Mouse (Mus musculus) testis, adult 2 months (tissue): ENCODE results near the gene Btbd9. TPM values are rescaled to one million over a fixed set of nuclear protein-coding genes. Genes with fewer than 3 reads are reported as not detected.

Experiments
- H3K27ac ChIP-seq: fragments of 200-500 bp; 2 replicates; pipeline ENCODE4 v1.5.1; 2012; ENCODE audit warnings: low read depth, low read length; ENCODE audit not compliant: control insufficient read depth, insufficient read depth
- H3K27me3 ChIP-seq: fragments of 200-500 bp; 2 replicates; pipeline ENCODE4 v1.6.1; 2012; ENCODE audit warnings: mild to moderate bottlenecking, low read length, moderate library complexity; ENCODE audit not compliant: control insufficient read depth, insufficient read depth
- H3K36me3 ChIP-seq: fragments of 200-500 bp; 2 replicates; pipeline ENCODE4 v1.6.1; 2012; ENCODE audit warnings: mild to moderate bottlenecking, low read length; ENCODE audit not compliant: control insufficient read depth, insufficient read depth
- H3K4me1 ChIP-seq: fragments of 200-500 bp; 2 replicates; pipeline ENCODE4 v1.6.1; 2012; ENCODE audit warnings: low read length; ENCODE audit not compliant: control insufficient read depth, insufficient read depth
- H3K4me3 ChIP-seq: fragments of 200-500 bp; 2 replicates; pipeline ENCODE4 v1.5.1; 2012; ENCODE audit warnings: low read depth, mild to moderate bottlenecking, low read length, moderate library complexity, mixed read lengths; ENCODE audit not compliant: control insufficient read depth
- CTCF ChIP-seq: fragments of 200-500 bp; IDR thresholded peaks from 2 replicates; pipeline ENCODE4 v1.5.1; 2012; ENCODE audit warnings: low read depth, mild to moderate bottlenecking, inconsistent platforms, low read length, moderate library complexity; ENCODE audit not compliant: control insufficient read depth, insufficient read depth, insufficient replicate concordance
- POLR2A ChIP-seq: fragments of 200-500 bp; IDR thresholded peaks from 2 replicates; pipeline ENCODE4 v1.6.1; 2012; ENCODE audit warnings: low read depth, mild to moderate bottlenecking, inconsistent platforms, low read length, moderate library complexity; ENCODE audit not compliant: control insufficient read depth
- polyA plus RNA-seq: library from polyadenylated mRNA; depleted of rRNA; stranded (reverse); fragments of >200 nt; gene quantifications from 2 replicates; pipeline ENCODE4 v1.2.3, GENCODE M21; 2012

The Btbd9 gene
- polyA plus RNA-seq, 1 experiment, result 87.1 TPM

DNA sequence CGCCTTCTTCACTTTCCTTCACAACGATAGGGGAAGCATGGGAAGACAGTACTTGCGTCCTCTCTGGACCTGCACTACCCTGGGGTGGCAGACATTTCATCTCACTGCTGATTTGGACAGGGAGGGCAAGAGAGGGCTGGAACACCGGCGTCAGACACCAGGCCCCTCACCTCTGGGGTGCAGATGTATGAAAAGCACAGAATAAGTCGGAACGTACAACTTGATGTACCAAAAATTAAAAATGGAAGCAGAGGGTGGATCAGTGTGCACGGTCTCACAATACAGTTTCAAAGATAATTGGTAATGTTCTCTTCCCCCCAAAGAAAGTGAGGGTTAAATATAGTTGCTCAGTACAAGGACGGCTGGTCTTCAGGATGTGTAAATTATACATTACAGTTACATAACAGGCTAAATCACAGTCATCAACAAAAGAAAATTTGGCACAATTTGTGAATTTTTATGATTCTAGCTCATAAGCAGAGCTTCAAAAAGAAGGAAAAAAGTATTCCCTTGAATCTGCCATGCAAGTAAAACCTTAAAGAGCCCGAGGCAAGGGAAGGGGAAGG is 106.7 kb downstream of the Btbd9 start:
- Histone ChIP-seq H3K36me3 (no peaks in the 10 kb centered on the region; the same call in 1 of the 2 replicates), H3K27me3 (no peaks in the 10 kb centered on the region), H3K27ac (no peak overlapping the region), H3K4me1 (peaks cover 2% of the 10 kb centered on the region; the same call in 1 of the 2 replicates), H3K4me3 (no peak overlapping the region)
- TF ChIP-seq POLR2A (no peak), CTCF (no peak)

DNA sequence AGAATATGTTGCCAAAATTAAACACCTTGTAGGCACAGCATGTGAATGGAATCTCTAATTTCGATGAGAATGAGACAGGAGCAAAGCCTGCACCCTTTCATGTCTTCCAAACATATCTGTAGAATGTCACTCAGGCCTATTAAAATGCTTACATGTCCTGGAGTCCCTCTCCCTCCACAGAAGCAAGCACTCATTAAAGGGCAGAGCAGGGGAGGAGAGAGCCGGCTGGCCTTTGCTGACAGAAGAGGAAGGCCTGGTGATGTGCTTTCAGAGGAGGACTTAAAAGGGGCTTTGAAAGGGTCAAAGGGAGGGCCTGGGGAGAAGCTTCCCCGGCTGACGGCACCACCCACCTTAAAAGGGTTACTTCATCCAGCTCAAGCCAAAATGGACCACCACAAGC is 107.9 kb downstream of the Btbd9 start:
- Histone ChIP-seq H3K27me3 (no peaks in the 10 kb centered on the region), H3K4me3 (no peak overlapping the region), H3K36me3 (no peaks in the 10 kb centered on the region; the same call in 1 of the 2 replicates), H3K27ac (no peak overlapping the region), H3K4me1 (peaks cover 2% of the 10 kb centered on the region; the same call in 1 of the 2 replicates)
- TF ChIP-seq POLR2A, result no peak
- TF ChIP-seq CTCF, result no peak

DNA sequence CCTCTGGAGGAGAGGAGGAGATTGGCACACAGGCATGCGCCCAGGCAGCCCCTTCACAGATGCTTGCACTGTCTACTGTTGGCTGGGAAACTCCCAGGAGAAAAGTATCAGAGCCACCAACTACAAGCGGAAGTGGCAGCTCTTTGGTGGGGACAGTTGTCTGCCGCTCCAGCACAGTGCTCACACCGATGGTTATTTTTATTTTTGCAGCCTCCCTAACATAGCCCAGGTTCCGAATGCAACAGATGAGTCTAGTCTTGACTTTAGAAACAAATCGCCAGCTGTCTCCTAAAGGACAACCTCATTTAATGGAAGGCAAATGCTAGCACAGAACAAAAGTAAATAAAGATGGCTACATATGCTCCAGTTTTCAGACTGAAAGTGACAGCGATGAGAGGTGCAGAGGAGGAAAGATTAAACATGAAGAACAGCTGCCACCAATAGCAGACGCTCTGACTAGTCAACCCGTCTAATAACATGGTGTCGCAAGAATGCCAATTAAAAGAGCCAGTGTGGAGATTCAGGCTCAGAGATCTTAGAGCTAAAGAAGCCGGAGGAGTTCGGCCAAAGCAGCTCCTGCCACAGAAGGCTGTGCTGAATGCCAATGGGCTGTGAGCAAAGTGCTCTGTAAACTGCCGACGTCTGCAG is 108.6 kb downstream of the Btbd9 start:
- no peak overlapping the region for H3K27ac ChIP-seq
- H3K36me3 ChIP-seq, result no peaks in the 10 kb centered on the region; the same call in 1 of the 2 replicates
- no peak for TF ChIP-seq POLR2A
- no peak for TF ChIP-seq CTCF
- peaks cover 2% of the 10 kb centered on the region; the same call in 1 of the 2 replicates for H3K4me1 ChIP-seq
- H3K27me3 ChIP-seq, result no peaks in the 10 kb centered on the region
- H3K4me3 ChIP-seq, result no peak overlapping the region

DNA sequence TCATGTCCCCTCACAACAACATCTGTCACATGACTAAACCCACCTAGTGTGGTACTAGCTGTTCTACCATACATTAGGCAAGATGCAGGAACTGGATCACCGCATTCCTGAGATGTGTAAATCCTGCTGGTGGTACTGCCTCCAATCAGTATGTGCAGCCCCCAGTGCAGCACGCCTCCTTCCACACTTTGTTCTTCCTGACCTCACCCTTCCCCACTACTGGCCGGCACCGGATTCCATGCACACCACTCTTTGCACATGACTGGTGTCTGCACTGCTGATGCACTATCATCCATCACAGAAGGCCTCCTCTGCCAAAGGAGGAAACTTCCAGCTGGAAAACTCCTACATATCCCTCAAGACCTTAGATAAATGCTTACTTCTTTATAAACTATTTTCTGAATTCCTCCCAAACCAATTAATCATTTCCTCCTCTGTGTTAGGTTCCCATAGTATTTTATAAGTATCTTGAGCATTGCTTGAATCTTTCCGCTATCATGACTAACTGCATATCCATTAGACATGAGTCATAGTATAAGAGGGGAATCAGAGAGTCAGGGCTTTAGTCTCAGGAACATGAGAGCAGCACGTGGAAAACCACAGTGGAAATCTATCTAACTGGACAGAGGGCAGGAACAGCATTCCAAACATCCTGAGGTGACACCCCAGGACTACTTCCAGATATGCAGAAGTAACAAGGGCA is 111.1 kb downstream of the Btbd9 start:
- no peak overlapping the region for H3K4me3 ChIP-seq
- H3K4me1 ChIP-seq, result peaks cover 2% of the 10 kb centered on the region; the same call in 1 of the 2 replicates
- no peaks in the 10 kb centered on the region for H3K27me3 ChIP-seq
- no peak for TF ChIP-seq POLR2A
- TF ChIP-seq CTCF, result no peak
- no peak overlapping the region for H3K27ac ChIP-seq
- H3K36me3 ChIP-seq, result no peaks in the 10 kb centered on the region

DNA sequence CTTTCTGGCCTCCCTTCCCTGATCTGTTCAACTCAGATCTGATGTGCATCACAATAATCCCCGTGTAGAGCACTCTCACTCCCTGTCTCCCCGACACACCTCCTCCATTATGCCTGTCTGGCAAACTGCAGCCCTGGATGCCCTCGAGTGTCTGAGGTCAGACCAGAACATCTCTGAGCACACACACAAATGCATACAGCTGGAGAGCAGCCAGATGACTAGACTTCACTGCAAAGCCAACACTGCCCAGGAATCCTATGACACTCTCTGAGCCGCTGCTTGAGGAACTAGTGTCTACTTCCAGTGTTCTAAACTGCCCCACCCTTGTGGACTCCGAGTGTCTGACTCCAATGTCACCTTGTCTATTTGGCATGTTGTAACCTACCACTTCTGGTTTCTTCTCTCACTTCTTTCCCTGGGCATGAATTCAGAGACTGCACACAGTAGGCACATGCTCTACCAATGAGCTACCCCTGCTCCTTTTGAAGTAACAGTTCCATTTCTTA is 112.0 kb downstream of the Btbd9 start:
- H3K4me1 ChIP-seq, result peaks cover 2% of the 10 kb centered on the region; the same call in 1 of the 2 replicates
- H3K36me3 ChIP-seq, result no peaks in the 10 kb centered on the region
- no peak overlapping the region for H3K27ac ChIP-seq
- no peak overlapping the region for H3K4me3 ChIP-seq
- no peak for TF ChIP-seq POLR2A
- TF ChIP-seq CTCF, result no peak
- H3K27me3 ChIP-seq, result no peaks in the 10 kb centered on the region

DNA sequence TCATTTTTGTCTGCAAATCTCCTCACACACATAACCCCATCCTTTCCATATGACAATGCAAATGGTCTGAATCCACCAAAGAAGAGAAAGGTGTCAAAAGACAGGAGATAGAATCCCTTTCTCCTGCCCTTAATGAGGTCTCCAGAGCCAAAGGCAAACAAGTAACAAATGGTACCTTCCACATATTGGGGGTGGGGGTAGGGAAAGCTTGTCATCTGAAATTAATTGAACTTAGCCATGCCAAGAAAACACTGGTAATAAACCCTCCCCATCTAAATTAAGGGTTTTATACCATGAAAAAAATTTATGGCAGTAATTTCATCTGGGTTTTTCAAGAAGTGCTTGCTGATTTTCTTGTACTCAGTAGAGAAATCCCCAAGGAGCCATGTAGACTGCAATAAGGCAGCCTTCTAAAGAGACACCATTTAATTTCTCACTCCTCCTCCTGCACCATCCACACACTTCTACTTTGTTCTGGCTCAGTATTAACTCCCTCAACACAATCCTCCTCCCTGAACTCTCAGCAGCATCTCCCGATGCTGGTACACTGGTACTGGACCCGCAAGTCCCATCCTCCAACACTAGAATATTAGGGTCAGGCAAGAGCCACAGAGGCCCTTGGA is 115.5 kb downstream of the Btbd9 start:
- Histone ChIP-seq H3K4me3 (no peak overlapping the region), H3K27me3 (no peaks in the 10 kb centered on the region), H3K36me3 (no peaks in the 10 kb centered on the region), H3K27ac (no peak overlapping the region), H3K4me1 (peaks cover 2% of the 10 kb centered on the region; the same call in 1 of the 2 replicates)
- no peak for TF ChIP-seq CTCF
- TF ChIP-seq POLR2A, result no peak

DNA sequence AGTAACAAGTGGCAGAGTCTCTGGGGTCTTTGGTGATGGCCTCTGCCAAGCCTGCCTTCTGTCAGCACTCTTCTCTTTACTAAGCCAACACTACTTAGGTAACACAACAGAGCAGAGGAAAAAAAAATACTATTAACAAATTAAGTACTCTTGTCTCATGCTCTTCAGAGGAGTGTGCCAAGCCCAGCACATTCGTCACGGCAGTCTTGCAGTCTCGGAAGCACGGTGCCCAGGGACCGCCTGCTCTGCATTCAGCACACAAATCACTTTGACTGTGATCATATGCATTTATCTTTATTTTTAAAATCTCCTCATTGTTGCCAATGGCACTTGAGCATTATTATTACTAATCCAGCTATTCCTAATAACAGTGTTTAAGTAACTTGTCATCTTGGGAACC is 116.6 kb downstream of the Btbd9 start:
- Histone ChIP-seq H3K36me3 (no peaks in the 10 kb centered on the region), H3K4me3 (no peak overlapping the region), H3K27me3 (no peaks in the 10 kb centered on the region), H3K27ac (no peak overlapping the region), H3K4me1 (peaks cover under 1% of the 10 kb centered on the region; the same call in 1 of the 2 replicates)
- TF ChIP-seq CTCF (no peak), POLR2A (no peak)
